Mouse (Mus musculus) thymus, adult 2 months (tissue): ENCODE data around the gene Gtf2a1.

ENCODE experiments used
- CTCF ChIP-seq: fragments of 200-500 bp; IDR thresholded peaks from 2 replicates; pipeline ENCODE4 v1.5.1; 2012; ENCODE audit warnings: mild to moderate bottlenecking, control low read depth, low read length, moderate library complexity, borderline replicate concordance; ENCODE audit not compliant: control insufficient read depth, poor library complexity, insufficient read depth; ENCODE audit errors: extremely low read depth
- POLR2A ChIP-seq: fragments of 200-500 bp; IDR thresholded peaks from 2 replicates; pipeline ENCODE4 v1.6.1; 2012; ENCODE audit warnings: mild to moderate bottlenecking, low read length, control low read depth, moderate library complexity; ENCODE audit not compliant: control insufficient read depth, poor library complexity, insufficient read depth; ENCODE audit errors: extremely low read depth

GRCm38 (mm10) chr12:91571708-91572107, 18.6 kb downstream of the Gtf2a1 start:
- no peak for TF ChIP-seq CTCF
- TF ChIP-seq POLR2A = no peak
